Mouse (Mus musculus) lung, postnatal 0 days (tissue): ENCODE data around the gene Cdx2.

Experiments
- CTCF ChIP-seq: IDR thresholded peaks from 2 replicates; pipeline ENCODE4 v1.5.1; 2016; ENCODE audit warnings: antibody characterized with exemption, mild to moderate bottlenecking
- EP300 ChIP-seq: IDR thresholded peaks from 2 replicates; pipeline ENCODE4 v1.6.1; 2016; ENCODE audit warnings: antibody characterized with exemption, mild to moderate bottlenecking, control low read depth

DNA sequence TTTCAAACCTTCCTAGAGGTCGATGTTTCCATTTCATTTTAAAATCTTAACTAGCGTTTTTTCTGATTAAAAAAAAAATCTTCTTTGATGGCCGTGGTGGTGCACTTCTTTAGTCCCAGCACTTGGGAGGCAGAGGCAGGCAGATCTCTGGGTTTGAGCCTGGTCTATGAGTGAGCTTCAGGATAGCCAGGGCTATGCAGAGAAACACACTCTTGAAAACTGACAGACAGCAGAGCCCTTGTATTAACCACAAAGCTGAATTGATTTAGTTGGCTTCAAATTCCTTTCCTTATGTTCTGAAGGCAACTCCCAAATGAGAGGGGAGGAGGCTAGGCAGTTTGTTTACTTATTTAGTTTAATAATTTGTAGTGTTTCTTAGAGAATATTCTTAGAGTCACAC is 31.3 kb downstream of the Cdx2 start:
- no peak for TF ChIP-seq EP300
- TF ChIP-seq CTCF, result no peak
